Comparison of ENCODE assay signal across 23 mouse cellular contexts in the genomic region with DNA sequence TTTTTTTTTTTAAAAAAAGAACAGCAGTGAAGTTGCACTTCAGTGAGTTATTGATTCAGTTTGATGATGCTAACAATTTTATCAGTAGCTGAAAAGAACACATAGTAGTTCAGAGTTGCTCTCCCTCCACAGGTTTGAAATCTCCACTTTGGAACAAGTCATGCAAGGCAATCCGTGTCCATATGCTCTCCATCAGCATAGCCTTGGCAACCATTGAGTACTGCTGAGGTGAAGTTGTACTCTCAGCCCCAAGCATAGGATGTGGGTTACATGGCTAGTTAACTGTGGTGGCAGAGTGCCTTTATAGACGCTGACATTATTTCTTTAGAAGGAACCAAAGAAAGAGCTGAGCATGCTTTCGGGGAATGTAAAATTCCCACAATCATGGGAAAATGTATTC. TPM values are rescaled to one million over a fixed set of nuclear protein-coding genes. Genes with fewer than 3 reads are reported as not detected.
"Had no signal": no experiment of that assay in that cellular context is flagged by ENCODE, and none has a peak within 500 bp of the region (broad histone marks: within the 10 kb centered on the region; RNA-seq: fewer than 3 reads in every experiment).

No protein-coding gene starts in this region.

- H3K4me3 ChIP-seq: limb, embryonic 12.5 days; limb, embryonic 15.5 days; midbrain, embryonic 12.5 days; midbrain, embryonic 15.5 days; neural tube, embryonic 12.5 days; neural tube, embryonic 15.5 days had no signal

- H3K36me3 ChIP-seq: limb, embryonic 12.5 days; limb, embryonic 15.5 days; midbrain, embryonic 12.5 days; midbrain, embryonic 15.5 days; neural tube, embryonic 12.5 days; neural tube, embryonic 15.5 days had no signal

- DNase-seq: kidney, postnatal 25 days; left cerebral cortex, postnatal 4 days; liver, postnatal 0 days; lung, embryonic 14.5 days; right cerebral cortex, adult 18-20 months; right cerebral cortex, postnatal 14 days; right cerebral cortex, postnatal 4 days; thymus, adult 2 months; thymus, postnatal 14 days; thymus, postnatal 4 days had no signal

- H3K27me3 ChIP-seq: limb, embryonic 12.5 days; limb, embryonic 15.5 days; midbrain, embryonic 12.5 days; midbrain, embryonic 15.5 days; neural tube, embryonic 12.5 days; neural tube, embryonic 15.5 days had no signal

- H3K9me3 ChIP-seq: limb, embryonic 12.5 days; limb, embryonic 15.5 days; midbrain, embryonic 12.5 days; midbrain, embryonic 15.5 days; neural tube, embryonic 12.5 days; neural tube, embryonic 15.5 days had no signal

- H3K27ac ChIP-seq: kidney, postnatal 0 days; limb, embryonic 12.5 days; limb, embryonic 15.5 days; liver, embryonic 14.5 days; macrophage; midbrain, embryonic 12.5 days; midbrain, embryonic 15.5 days; neural tube, embryonic 12.5 days; neural tube, embryonic 15.5 days; stomach, postnatal 0 days had no signal

- H3K4me2 ChIP-seq: limb, embryonic 12.5 days; limb, embryonic 15.5 days; liver, embryonic 11.5 days; lung, embryonic 14.5 days; midbrain, embryonic 12.5 days; midbrain, embryonic 15.5 days; neural tube, embryonic 12.5 days; neural tube, embryonic 15.5 days had no signal

- H3K4me1 ChIP-seq: limb, embryonic 12.5 days; limb, embryonic 15.5 days; midbrain, embryonic 12.5 days; midbrain, embryonic 15.5 days; neural tube, embryonic 12.5 days; neural tube, embryonic 15.5 days had no signal

- ATAC-seq: liver, postnatal 0 days; lung, postnatal 0 days; midbrain, embryonic 15.5 days had no signal

- H3K9ac ChIP-seq: limb, embryonic 12.5 days; limb, embryonic 15.5 days; liver, embryonic 14.5 days; liver, postnatal 0 days; lung, embryonic 14.5 days; midbrain, embryonic 12.5 days; midbrain, embryonic 15.5 days; neural tube, embryonic 12.5 days; neural tube, embryonic 15.5 days had no signal

RNA-seq across cellular contexts. Expression of a gene that starts 27.7 kb away (rescaled TPM):
- total RNA-seq: megakaryocyte, adult 5-6 weeks had no signal
